Mouse (Mus musculus) brown adipose tissue, adult 24 weeks (tissue): ENCODE results near the gene Gm15517. TPM values are rescaled to one million over a fixed set of nuclear protein-coding genes. Genes with fewer than 3 reads are reported as not detected.
A peak's percentile ranks its signal among the peaks of the same experiment; 100 is the strongest.
"Not testable (repeated sequence)": the region's sequence is repeated elsewhere in the genome, so short reads cannot be mapped to it uniquely, and the experiment has no call there.

Experiments used
- H3K27ac ChIP-seq: fragments of 200-500 bp; replicated peaks from 2 replicates; pipeline ENCODE4 v1.5.1; 2012; ENCODE audit warnings: low read depth, mild to moderate bottlenecking, low read length
- H3K4me1 ChIP-seq: fragments of 200-500 bp; 2 replicates; pipeline ENCODE4 v1.6.1; 2012; ENCODE audit warnings: low read length, mixed read lengths; ENCODE audit not compliant: control insufficient read depth, insufficient read depth, insufficient read length
- H3K4me3 ChIP-seq: fragments of 200-500 bp; 2 replicates; pipeline ENCODE4 v1.5.1; 2012; ENCODE audit warnings: low read depth, mild to moderate bottlenecking, low read length, moderate library complexity; ENCODE audit not compliant: insufficient read depth
- polyA plus RNA-seq: library from polyadenylated mRNA; stranded (reverse); fragments of >200 nt; gene quantifications from 2 replicates; pipeline ENCODE4 v1.2.4, GENCODE M21; 2012; ENCODE audit not compliant: missing spikeins, insufficient read depth, insufficient read length

Gm15517 gene
- polyA plus RNA-seq, 1 experiment = not detected

GRCm38 (mm10) chr7:44281586-44281985 lies 20.3 kb downstream of the Gm15517 start:
- Histone ChIP-seq H3K4me1 (no peaks in the 10 kb centered on the region), H3K4me3 (no peak overlapping the region), H3K27ac (no peak overlapping the region)

GRCm38 (mm10) chr7:44287760-44288159 lies 26.5 kb downstream of the Gm15517 start:
- H3K27ac ChIP-seq = no peak overlapping the region
- H3K4me3 ChIP-seq = no peak overlapping the region
- no peaks in the 10 kb centered on the region for H3K4me1 ChIP-seq

GRCm38 (mm10) chr7:44290986-44291385 lies 29.7 kb downstream of the Gm15517 start:
- H3K4me1 ChIP-seq = no peaks in the 10 kb centered on the region
- H3K4me3 ChIP-seq = no peak overlapping the region
- no peak overlapping the region for H3K27ac ChIP-seq

GRCm38 (mm10) chr7:44291418-44291817 lies 30.2 kb downstream of the Gm15517 start:
- Histone ChIP-seq H3K27ac (no peak overlapping the region), H3K4me1 (no peaks in the 10 kb centered on the region), H3K4me3 (no peak overlapping the region)

- H3K4me3 ChIP-seq, H3K27ac ChIP-seq, H3K4me1 ChIP-seq: not testable (repeated sequence)
Measured at GRCm38 (mm10) chr7:44297501-44297900, 36.3 kb downstream of the Gm15517 start.

- no peaks in the 10 kb centered on the region for H3K4me1 ChIP-seq
- peak overlapping the region; percentile 78 for H3K4me3 ChIP-seq
- H3K27ac ChIP-seq = no peak overlapping the region
Measured at GRCm38 (mm10) chr7:44303346-44304340, 42.4 kb downstream of the Gm15517 start.

GRCm38 (mm10) chr7:44304463-44304774 lies 43.2 kb downstream of the Gm15517 start:
- peak overlapping the region; percentile 78 for H3K4me3 ChIP-seq
- H3K4me1 ChIP-seq = no peaks in the 10 kb centered on the region
- H3K27ac ChIP-seq = 0 out of 2 replicates have a peak overlapping the region, but pooled peaks have one; percentile 13

- H3K4me1 ChIP-seq = no peaks in the 10 kb centered on the region
- H3K27ac ChIP-seq = peak overlapping the region; percentile 77
- H3K4me3 ChIP-seq = peak overlapping the region; percentile 78
Measured at GRCm38 (mm10) chr7:44304775-44305641, 43.8 kb downstream of the Gm15517 start.

- no peaks in the 10 kb centered on the region; the same call in 1 of the 2 replicates for H3K4me1 ChIP-seq
- H3K27ac ChIP-seq = no peak overlapping the region
- H3K4me3 ChIP-seq = 0 out of 2 replicates have a peak overlapping the region, but pooled peaks have one; percentile 78
Measured at GRCm38 (mm10) chr7:44305686-44306085, 44.4 kb downstream of the Gm15517 start.

- H3K4me1 ChIP-seq = no peaks in the 10 kb centered on the region; the same call in 1 of the 2 replicates
- 0 out of 2 replicates have a peak within 1 kb of the TSS, but pooled peaks have one; percentile 78 for H3K4me3 ChIP-seq
- H3K27ac ChIP-seq = no peak within 1 kb of the TSS
Measured at GRCm38 (mm10) chr7:44306516-44307240, 45.4 kb downstream of the Gm15517 start, which contains the start of gene Clec11a. Clec11a (minus strand) TSS chr7:44306902.

- Histone ChIP-seq H3K4me3 (no peak overlapping the region), H3K4me1 (no peaks in the 10 kb centered on the region; the same call in 1 of the 2 replicates), H3K27ac (no peak overlapping the region)
Measured at GRCm38 (mm10) chr7:44307261-44308020, 46.2 kb downstream of the Gm15517 start.

- H3K4me3 ChIP-seq = peak within 1 kb of the TSS; percentile 22; the same call in 1 of the 2 replicates
- H3K4me1 ChIP-seq = no peaks in the 10 kb centered on the region; the same call in 1 of the 2 replicates
- no peak within 1 kb of the TSS for H3K27ac ChIP-seq
Measured at GRCm38 (mm10) chr7:44309475-44310284, 48.4 kb downstream of the Gm15517 start, which contains the start of gene Shank1. Shank1 (plus strand) TSS chr7:44310253.

- no peak overlapping the region for H3K27ac ChIP-seq
- no peaks in the 10 kb centered on the region; the same call in 1 of the 2 replicates for H3K4me1 ChIP-seq
- H3K4me3 ChIP-seq = no peak overlapping the region
Measured at GRCm38 (mm10) chr7:44310285-44310877, 49.1 kb downstream of the Gm15517 start.
